Mouse (Mus musculus) spleen, adult 2 months (tissue): Measurements from ENCODE around the gene Agr2.

Experiments used
- CTCF ChIP-seq: fragments of 200-500 bp; IDR thresholded peaks from 2 replicates; pipeline ENCODE4 v1.5.1; 2011; ENCODE audit warnings: mild to moderate bottlenecking, inconsistent platforms; ENCODE audit not compliant: insufficient read depth, insufficient read length, insufficient replicate concordance; ENCODE audit errors: extremely low read depth
- POLR2A ChIP-seq: fragments of 200-500 bp; IDR thresholded peaks from 2 replicates; pipeline ENCODE4 v1.6.1; 2011; ENCODE audit warnings: low read depth, low read length, inconsistent platforms

GRCm38 (mm10) chr12:36007581-36007980 lies 14.9 kb downstream of the Agr2 start:
- no peak for TF ChIP-seq CTCF
- no peak for TF ChIP-seq POLR2A
